Mouse (Mus musculus) intestine, embryonic 16.5 days (tissue): ENCODE data around the gene Ppp1r10. TPM values are rescaled to one million over a fixed set of nuclear protein-coding genes. Genes with fewer than 3 reads are reported as not detected.

Experiments
- ATAC-seq: fragments of 200-750 bp; cut with Nextera tagmentation; 2 replicates; pipeline ENCODE4 v1.8.0; 2017; ENCODE audit warnings: moderate TSS enrichment, moderate library complexity
- H3K27ac ChIP-seq: fragments of 300-500 bp; sonication (generic); 2 replicates; pipeline ENCODE4 v1.5.1; 2014; ENCODE audit warnings: mild to moderate bottlenecking, low read length
- H3K27me3 ChIP-seq: fragments of 300-500 bp; sonication (generic); replicated peaks from 2 replicates; pipeline ENCODE4 v1.6.1; 2014; ENCODE audit warnings: low read length, control low read depth, mixed read lengths; ENCODE audit not compliant: control insufficient read depth, insufficient read depth
- H3K36me3 ChIP-seq: fragments of 300-500 bp; sonication (generic); 2 replicates; pipeline ENCODE4 v1.6.1; 2014; ENCODE audit warnings: low read length, control low read depth; ENCODE audit not compliant: control insufficient read depth, insufficient read depth
- H3K4me1 ChIP-seq: fragments of 300-500 bp; sonication (generic); 2 replicates; pipeline ENCODE4 v1.6.1; 2014; ENCODE audit warnings: low read length, control low read depth, mixed read lengths; ENCODE audit not compliant: control insufficient read depth, insufficient read depth
- H3K4me2 ChIP-seq: fragments of 300-500 bp; sonication (generic); 2 replicates; pipeline ENCODE4 v1.6.1; 2014; ENCODE audit warnings: low read depth, low read length, control low read depth
- H3K4me3 ChIP-seq: fragments of 300-500 bp; sonication (generic); 2 replicates; pipeline ENCODE4 v1.5.1; 2014; ENCODE audit warnings: mild to moderate bottlenecking, low read length
- H3K9ac ChIP-seq: fragments of 300-500 bp; sonication (generic); 2 replicates; pipeline ENCODE4 v1.6.1; 2014; ENCODE audit warnings: low read depth, low read length
- H3K9me3 ChIP-seq: fragments of 300-500 bp; sonication (generic); 2 replicates; pipeline ENCODE4 v1.6.1; 2016; ENCODE audit warnings: low read length, control low read depth; ENCODE audit not compliant: control insufficient read depth
- WGBS: fragments of 180-500 bp; shearing (Covaris S2); extraction: QIAGEN DNeasy Blood & Tissue Kit; methylation state at CpG from one replicate; pipeline ENCODE4 v1.1.7; 2014; 5-methylcytosine and 5-hydroxymethylcytosine counted together
- microRNA counts: library from miRNA; unstranded; fragments of <30 nt; microRNA quantifications from one replicate; lab custom pipeline; 2016
- microRNA-seq: library from miRNA; unstranded; fragments of <30 nt; microRNA quantifications from one replicate; pipeline ENCODE4, GENCODE M21; 2016
- polyA plus RNA-seq: library from polyadenylated mRNA; unstranded; fragments of >200 nt; fragmentation: Nextera tagmentation; extraction: Ambion mirVana; gene quantifications from 2 replicates; pipeline ENCODE4 v1.2.1, GENCODE M21; 2015

Gene Ppp1r10
- polyA plus RNA-seq, 1 experiment from 2014 or later = 28.8 TPM

DNA sequence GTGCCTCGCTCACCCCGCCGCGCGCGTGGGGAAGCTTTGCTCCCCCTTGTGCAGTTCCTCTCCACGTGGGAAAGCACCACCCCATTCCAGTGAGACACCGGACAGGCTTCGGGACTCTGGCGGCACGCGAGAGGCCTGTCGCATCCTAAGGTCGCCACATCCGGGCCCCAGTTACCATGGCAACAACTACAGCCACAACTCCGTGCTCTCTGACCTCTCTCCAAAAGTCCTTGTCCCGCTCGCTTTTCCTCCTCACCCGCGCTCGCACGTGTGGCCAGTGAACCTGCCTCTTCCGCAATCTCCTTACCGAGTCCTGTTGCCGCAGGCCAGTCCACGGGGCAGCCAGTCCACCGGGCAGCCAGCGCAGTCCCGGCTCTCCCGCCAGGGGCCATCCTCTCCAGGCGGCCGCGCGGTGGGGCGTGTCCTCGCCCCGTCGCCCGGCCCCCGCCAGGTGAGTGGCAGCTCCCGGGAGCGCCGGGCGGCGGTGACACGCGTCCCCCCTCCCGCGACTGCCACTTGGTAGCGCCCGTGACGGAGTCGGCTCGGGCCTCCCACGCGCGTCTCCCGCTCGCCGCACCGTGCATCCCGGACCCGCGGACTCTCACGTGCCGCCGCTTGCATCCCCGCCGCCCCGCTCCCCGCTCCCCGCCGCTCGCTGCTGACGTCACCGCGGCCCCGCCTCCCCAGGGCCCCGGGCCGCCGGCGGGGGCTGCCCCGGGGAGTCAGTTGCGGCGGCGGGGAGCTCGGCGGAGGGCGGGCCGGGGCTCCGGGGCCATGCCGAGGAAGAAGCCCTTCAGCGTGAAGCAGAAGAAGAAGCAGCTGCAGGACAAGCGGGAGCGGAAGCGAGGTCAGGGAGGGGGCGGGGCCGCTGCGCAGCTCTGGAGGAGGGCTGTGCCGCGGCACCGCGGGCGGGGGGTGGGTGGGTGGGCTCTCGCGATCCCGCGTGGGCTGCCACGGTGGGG is 63.4 kb downstream of the Ppp1r10 start, which contains the start of the genes Gnl1 and Prr3:
Gene Gnl1, plus strand, starts transcription at position 451 of the 962 bp plus-strand sequence.
Gene Prr3, minus strand, starts transcription at position 836 of the 962 bp plus-strand sequence.
- H3K27ac ChIP-seq = peak within 1 kb of the TSS; percentile 96
- no peaks in the 10 kb centered on the region for H3K9me3 ChIP-seq
- H3K4me2 ChIP-seq = peak within 1 kb of the TSS; percentile 51
- H3K4me1 ChIP-seq = peaks cover 15% of the 10 kb centered on the region
- H3K4me3 ChIP-seq = peak within 1 kb of the TSS; percentile 91
- H3K36me3 ChIP-seq = peaks cover 11% of the 10 kb centered on the region
- under 1% methylated on average over 98 of the region's 109 CpGs for WGBS
- H3K9ac ChIP-seq = peak within 1 kb of the TSS; percentile 89
- peak; percentile 94 for ATAC-seq
- H3K27me3 ChIP-seq = no peaks in the 10 kb centered on the region

DNA sequence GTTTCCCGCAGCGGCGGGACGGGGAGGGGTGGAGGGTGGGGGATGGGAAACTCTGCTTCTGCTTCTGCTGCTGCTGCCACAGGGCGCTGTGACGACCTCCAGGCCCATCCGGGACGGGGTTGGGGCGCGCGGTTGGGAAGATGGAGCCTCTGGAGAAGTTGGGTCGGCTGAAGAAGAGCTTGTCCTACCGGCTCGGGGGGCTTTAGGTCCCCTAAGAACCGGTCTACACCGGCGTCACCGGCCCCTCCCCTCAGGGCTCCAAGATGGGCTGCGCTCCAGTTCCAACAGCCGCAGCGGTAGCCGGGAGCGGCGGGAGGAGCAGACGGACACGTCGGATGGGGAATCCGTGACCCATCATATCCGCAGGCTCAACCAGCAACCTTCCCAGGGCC is 64.1 kb downstream of the Ppp1r10 start:
- Histone ChIP-seq H3K36me3 (peaks cover 13% of the 10 kb centered on the region), H3K4me3 (peak overlapping the region; percentile 91), H3K4me1 (peaks cover 15% of the 10 kb centered on the region), H3K4me2 (peak overlapping the region; percentile 51), H3K27me3 (no peaks in the 10 kb centered on the region), H3K9ac (peak overlapping the region; percentile 89), H3K9me3 (no peaks in the 10 kb centered on the region), H3K27ac (peak overlapping the region; percentile 96)
- 0% methylated on average over 29 of the region's 29 CpGs for WGBS
- ATAC-seq = peak; percentile 24

DNA sequence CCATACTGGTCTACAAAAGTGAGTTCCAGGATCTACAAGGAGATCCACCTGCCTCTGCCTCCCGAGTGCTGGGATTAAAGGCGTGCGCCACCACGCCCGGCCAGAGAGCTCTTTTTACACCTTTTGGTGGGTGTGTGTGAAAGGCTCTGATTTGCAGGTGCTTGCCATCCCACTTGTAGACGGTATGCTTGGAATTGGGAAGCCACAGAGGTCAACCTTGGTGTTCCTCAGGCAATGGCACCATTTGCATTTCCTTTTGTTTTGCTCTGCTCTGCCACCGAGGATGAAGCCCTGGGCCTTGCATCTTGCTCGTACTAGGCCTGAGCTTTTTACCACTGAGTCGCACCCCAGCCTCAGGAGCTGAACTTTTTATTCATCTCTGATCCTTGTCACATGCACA is 65.5 kb downstream of the Ppp1r10 start:
- H3K4me2 ChIP-seq = no peak overlapping the region
- WGBS = 90% methylated on average over 9 of the region's 9 CpGs
- no peak for ATAC-seq
- no peak overlapping the region for H3K27ac ChIP-seq
- peaks cover 15% of the 10 kb centered on the region for H3K4me1 ChIP-seq
- no peaks in the 10 kb centered on the region for H3K27me3 ChIP-seq
- peaks cover 13% of the 10 kb centered on the region for H3K36me3 ChIP-seq
- H3K9ac ChIP-seq = no peak overlapping the region
- H3K9me3 ChIP-seq = no peaks in the 10 kb centered on the region
- no peak overlapping the region for H3K4me3 ChIP-seq

MicroRNAs within 50 kb of the gene (microRNA counts, 519-probe panel; counts per million panel counts)
- microRNA mmu-miR-1894-3p (lab: Ali Mortazavi, UCI) = 35.7 counts per million
- 1,630 counts per million, percentile 19 among the panel's probes with 10 or more counts for microRNA mmu-miR-1894-5p (lab: Ali Mortazavi, UCI)
- 1,749 counts per million, percentile 26 among the panel's probes with 10 or more counts for microRNA mmu-miR-877 (lab: Ali Mortazavi, UCI)

Small RNA genes lying within 50 kb of the gene (microRNA-seq; reads per million reads assigned to microRNA genes)
- gene Gm28033 (not detected), gene Mir1894 (not detected), gene Mir877 (59.2 reads per million, percentile 42 among the genes with 10 or more reads in this experiment)

Other genes with a start within 250 kb of the Ppp1r10 start
- 19.3 and 22.8 TPM in 2 replicates for gene Vars2, start 248.8 kb upstream of the Ppp1r10 start, polyA plus RNA-seq
- gene Gtf2h4, start 242.7 kb upstream of the Ppp1r10 start, polyA plus RNA-seq = 41.9 and 45.1 TPM in 2 replicates
- 54.1 and 57.1 TPM in 2 replicates for gene Ddr1, start 211.8 kb upstream of the Ppp1r10 start, polyA plus RNA-seq
- 16.0 and 16.2 TPM in 2 replicates for gene Ier3, start 94.8 kb upstream of the Ppp1r10 start, polyA plus RNA-seq
- gene Flot1, start 93.2 kb upstream of the Ppp1r10 start, polyA plus RNA-seq = 56.9 and 58.5 TPM in 2 replicates
- 559 and 622 TPM in 2 replicates for gene Tubb5, start 78.1 kb upstream of the Ppp1r10 start, polyA plus RNA-seq
- 10.0 and 11.8 TPM in 2 replicates for gene Mdc1, start 74.9 kb upstream of the Ppp1r10 start, polyA plus RNA-seq
- 47.7 and 51.7 TPM in 2 replicates for gene Nrm, start 55.1 kb upstream of the Ppp1r10 start, polyA plus RNA-seq
- 19.3 and 19.4 TPM in 2 replicates for gene Ppp1r18, start 50.8 kb upstream of the Ppp1r10 start, polyA plus RNA-seq
- gene Dhx16, start 36.6 kb upstream of the Ppp1r10 start, polyA plus RNA-seq = 36.0 and 38.3 TPM in 2 replicates
- 29.1 and 30.1 TPM in 2 replicates for gene 2310061I04Rik, start 19.0 kb upstream of the Ppp1r10 start, polyA plus RNA-seq
- gene Atat1, start 6.4 kb upstream of the Ppp1r10 start, polyA plus RNA-seq = 43.4 and 45.4 TPM in 2 replicates
- 133 and 145 TPM in 2 replicates for gene Mrps18b, start within 50 bp of the Ppp1r10 start, polyA plus RNA-seq
- gene Abcf1, start 53.3 kb downstream of the Ppp1r10 start, polyA plus RNA-seq = 88.5 and 90.2 TPM in 2 replicates
- 35.8 and 36.4 TPM in 2 replicates for gene Gnl1, start 63.4 kb downstream of the Ppp1r10 start, polyA plus RNA-seq
- gene Prr3, start 63.8 kb downstream of the Ppp1r10 start, polyA plus RNA-seq = 22.5 and 25.9 TPM in 2 replicates
- 1.8 TPM in 2 replicates for gene H2-T24, start 104.1 kb downstream of the Ppp1r10 start, polyA plus RNA-seq
- 17.7 and 19.4 TPM in 2 replicates for gene H2-T23, start 116.4 kb downstream of the Ppp1r10 start, polyA plus RNA-seq
- gene H2-T22, start 126.3 kb downstream of the Ppp1r10 start, polyA plus RNA-seq = 16.0 and 16.1 TPM in 2 replicates
- gene Gm6034, start 126.5 kb downstream of the Ppp1r10 start, polyA plus RNA-seq = 0.86 and 1.2 TPM in 2 replicates
- 7.2 and 11.9 TPM in 2 replicates for gene Gm11127, start 141.9 kb downstream of the Ppp1r10 start, polyA plus RNA-seq
- gene Gm19684, start 205.2 kb downstream of the Ppp1r10 start, polyA plus RNA-seq = 0.29 and 0.36 TPM in 2 replicates
- 1.4 and 2.1 TPM in 2 replicates for gene Gm7030, start 213.0 kb downstream of the Ppp1r10 start, polyA plus RNA-seq